Comparison of ENCODE assay signal across 18 mouse cellular contexts in genomic region chr4:137733459-137733858, GRCm38 (mm10).
DNase-seq lines count a peak whose midpoint lies in the region; ATAC-seq and TF ChIP-seq lines count a peak whose summit lies in the region.
"Had no signal": no experiment of that assay in that cellular context is flagged by ENCODE, and none has a peak within 500 bp of the region (broad histone marks: within the 10 kb centered on the region; RNA-seq: fewer than 3 reads in every experiment).

No protein-coding gene starts in this region.

- 51% methylated on average over 5 of the region's 5 CpGs for WGBS in cerebellum, adult 2 months
- 73% methylated on average over 5 of the region's 5 CpGs for WGBS in kidney, postnatal 0 days
- WGBS in lung, embryonic 14.5 days, result 62% methylated on average over 5 of the region's 5 CpGs
- WGBS in stomach, postnatal 0 days, result 68% methylated on average over 5 of the region's 5 CpGs

- no peak for DNase-seq in cerebellum, adult 2 months
- DNase-seq in kidney, postnatal 0 days (ENCODE audit: low spot score), result no peak
- no peak for DNase-seq in kidney, adult 18-20 months
- no peak for DNase-seq in lung, embryonic 14.5 days
- no peak for DNase-seq in lung, postnatal 4 days
- no peak for DNase-seq in stomach, postnatal 0 days (ENCODE audit: low spot score)
- DNase-seq in natural killer cell, adult 2 months (ENCODE audit: low spot score in 2 of 2), result no peak
- DNase-seq: adrenal gland, postnatal 25 days; heart, postnatal 4 days; layer of hippocampus, adult 9-11 months; right cerebral cortex, postnatal 14 days; thymus, postnatal 14 days had no signal

- TF ChIP-seq POLR2A in cerebellum, adult 2 months (IDR thresholded peaks at IDR 0.05; ENCODE audit: borderline replicate concordance, insufficient read depth, low read length), result no peak

- no peak overlapping the region for H3K9ac ChIP-seq in kidney, postnatal 0 days (ENCODE audit: low read depth, low read length)
- no peak overlapping the region for H3K9ac ChIP-seq in lung, embryonic 14.5 days
- no peak overlapping the region for H3K9ac ChIP-seq in stomach, postnatal 0 days (ENCODE audit: low read length)
- H3K9ac ChIP-seq: forebrain, embryonic 12.5 days; heart, embryonic 13.5 days; limb, embryonic 13.5 days; stomach, embryonic 15.5 days had no signal

- no peak overlapping the region for H3K4me3 ChIP-seq in cerebellum, adult 2 months (replicated peaks; ENCODE audit: insufficient read depth, low read depth, low read length)
- H3K4me3 ChIP-seq in kidney, postnatal 0 days (replicated peaks; ENCODE audit: low read depth, low read length), result no peak overlapping the region
- H3K4me3 ChIP-seq in lung, embryonic 14.5 days (ENCODE audit: low read depth, low read length), result no peak overlapping the region
- H3K4me3 ChIP-seq in stomach, postnatal 0 days (ENCODE audit: low read depth, low read length), result no peak overlapping the region
- H3K4me3 ChIP-seq: forebrain, embryonic 12.5 days; heart, embryonic 13.5 days; limb, embryonic 13.5 days; midbrain, embryonic 10.5 days; stomach, embryonic 15.5 days had no signal

- no peak overlapping the region for H3K4me2 ChIP-seq in kidney, postnatal 0 days (ENCODE audit: low read length)
- no peak overlapping the region for H3K4me2 ChIP-seq in lung, embryonic 14.5 days
- no peak overlapping the region for H3K4me2 ChIP-seq in stomach, postnatal 0 days (replicated peaks; ENCODE audit: low read depth)
- H3K4me2 ChIP-seq: forebrain, embryonic 12.5 days; heart, embryonic 13.5 days; limb, embryonic 13.5 days; stomach, embryonic 15.5 days had no signal

- H3K9me3 ChIP-seq in kidney, postnatal 0 days (replicated peaks; ENCODE audit: low read length), result no peaks in the 10 kb centered on the region
- H3K9me3 ChIP-seq in lung, embryonic 14.5 days (ENCODE audit: low read depth, low read length), result no peaks in the 10 kb centered on the region
- no peaks in the 10 kb centered on the region for H3K9me3 ChIP-seq in stomach, postnatal 0 days (ENCODE audit: control insufficient read depth, low read length)
- H3K9me3 ChIP-seq: forebrain, embryonic 12.5 days; heart, embryonic 13.5 days; limb, embryonic 13.5 days; midbrain, embryonic 10.5 days; stomach, embryonic 15.5 days had no signal

- no peak for ATAC-seq in cerebellum, adult (ENCODE audit: insufficient number of reproducible peaks, low FRiP score, low TSS enrichment)
- no peak for ATAC-seq in kidney, postnatal 0 days (replicated peaks; ENCODE audit: low FRiP score, low read depth)
- no peak for ATAC-seq in lung, embryonic 14.5 days (ENCODE audit: insufficient read depth)
- no peak; the same call in 1 of the 2 replicates for ATAC-seq in stomach, postnatal 0 days (ENCODE audit: low FRiP score, low TSS enrichment)

- H3K27ac ChIP-seq in cerebellum, adult 2 months (ENCODE audit: insufficient read depth, low read length), result peak overlapping the region; percentile 74
- no peak overlapping the region for H3K27ac ChIP-seq in kidney, postnatal 0 days
- no peak overlapping the region for H3K27ac ChIP-seq in lung, embryonic 14.5 days (ENCODE audit: low read depth)
- no peak overlapping the region for H3K27ac ChIP-seq in stomach, postnatal 0 days (replicated peaks)
- H3K27ac ChIP-seq: forebrain, embryonic 12.5 days; heart, embryonic 13.5 days; limb, embryonic 13.5 days; midbrain, embryonic 10.5 days; stomach, embryonic 15.5 days had no signal

- peak; percentile 42; the same call in 1 of the 2 replicates for TF ChIP-seq CTCF in cerebellum, adult 2 months (IDR thresholded peaks at IDR 0.05; ENCODE audit: borderline replicate concordance, insufficient read depth, low read depth, low read length)
- TF ChIP-seq CTCF in kidney, postnatal 0 days (IDR thresholded peaks at IDR 0.05; ENCODE audit: low read depth), result peak; percentile 46
- peak; percentile 25; the same call in 1 of the 2 replicates for TF ChIP-seq CTCF in lung, embryonic 14.5 days (IDR thresholded peaks at IDR 0.05; ENCODE audit: low read depth)
- TF ChIP-seq CTCF in stomach, postnatal 0 days (IDR thresholded peaks at IDR 0.05; ENCODE audit: low read depth), result peak; percentile 58

- H3K27me3 ChIP-seq in cerebellum, adult 2 months (ENCODE audit: control insufficient read depth, insufficient read depth, low read length), result no peaks in the 10 kb centered on the region
- H3K27me3 ChIP-seq in kidney, postnatal 0 days (ENCODE audit: insufficient read depth, low read length), result peaks cover 8% of the 10 kb centered on the region; the same call in 1 of the 2 replicates
- peaks cover 14% of the 10 kb centered on the region for H3K27me3 ChIP-seq in lung, embryonic 14.5 days (ENCODE audit: insufficient read depth, low read length)
- peaks cover 5% of the 10 kb centered on the region; the same call in 1 of the 2 replicates for H3K27me3 ChIP-seq in stomach, postnatal 0 days (ENCODE audit: control insufficient read depth, insufficient read depth, low read length)

- H3K4me1 ChIP-seq in cerebellum, adult 2 months (ENCODE audit: control insufficient read depth, insufficient read depth, low read length), result peaks cover 50% of the 10 kb centered on the region
- H3K4me1 ChIP-seq in kidney, postnatal 0 days (replicated peaks; ENCODE audit: insufficient read depth, low read length), result no peaks in the 10 kb centered on the region; the same call in 1 of the 2 replicates
- H3K4me1 ChIP-seq in lung, embryonic 14.5 days (ENCODE audit: insufficient read depth), result 0 out of 2 replicates have a peak, but pooled peaks cover 5% of the 10 kb centered on the region
- H3K4me1 ChIP-seq in stomach, postnatal 0 days (replicated peaks; ENCODE audit: control insufficient read depth, insufficient read depth), result no peaks in the 10 kb centered on the region

- no peaks in the 10 kb centered on the region for H3K36me3 ChIP-seq in kidney, postnatal 0 days (ENCODE audit: insufficient read depth, low read length)
- H3K36me3 ChIP-seq in lung, embryonic 14.5 days (ENCODE audit: insufficient read depth), result no peaks in the 10 kb centered on the region
- H3K36me3 ChIP-seq in stomach, postnatal 0 days (ENCODE audit: control insufficient read depth, insufficient read depth, low read length), result no peaks in the 10 kb centered on the region
- H3K36me3 ChIP-seq: forebrain, embryonic 12.5 days; heart, embryonic 13.5 days; limb, embryonic 13.5 days; midbrain, embryonic 10.5 days; stomach, embryonic 15.5 days had no signal

- TF ChIP-seq EP300 in stomach, postnatal 0 days (optimal IDR thresholded peaks at IDR 0.05), result no peak
